Mouse (Mus musculus): ENCODE data around the gene Caly.
A peak's percentile ranks its signal among the peaks of the same experiment; 100 is the strongest.

Caly gene

GRCm38 (mm10) chr7:140081408-140082241 is 723 bp downstream of the Caly start:
- DNase-seq (ENCODE audit: low read depth, low spot score), result peak; percentile 80

- peak; percentile 99 for DNase-seq (ENCODE audit: low read depth, low spot score)
These were observed 1.7 kb downstream of the Caly start for GRCm38 (mm10) chr7:140080503-140081156.

- DNase-seq (ENCODE audit: low read depth, low spot score), result peak; percentile 95
These were observed 3.6 kb downstream of the Caly start for GRCm38 (mm10) chr7:140078711-140079110.

- no peak for DNase-seq (ENCODE audit: low read depth, low spot score)
These were observed 4.7 kb downstream of the Caly start for GRCm38 (mm10) chr7:140077698-140078097.

GRCm38 (mm10) chr7:140070042-140070711 is 12.2 kb downstream of the Caly start:
- DNase-seq (ENCODE audit: low read depth, low spot score), result no peak

- no peak for DNase-seq (ENCODE audit: low read depth, low spot score)
These were observed 15.0 kb downstream of the Caly start for GRCm38 (mm10) chr7:140067397-140067796.

- peak; percentile 89 for DNase-seq (ENCODE audit: low read depth, low spot score)
These were observed 19.3 kb downstream of the Caly start for GRCm38 (mm10) chr7:140063092-140063491.

- DNase-seq (ENCODE audit: low read depth, low spot score), result no peak
These were observed 20.0 kb downstream of the Caly start for GRCm38 (mm10) chr7:140062307-140062706.

GRCm38 (mm10) chr7:140061832-140062130 is 20.6 kb downstream of the Caly start:
- no peak for DNase-seq (ENCODE audit: low read depth, low spot score)

- DNase-seq (ENCODE audit: low read depth, low spot score), result peak; percentile 29
These were observed 21.2 kb downstream of the Caly start for GRCm38 (mm10) chr7:140060936-140061831.

GRCm38 (mm10) chr7:140059601-140060000 is 22.7 kb downstream of the Caly start:
- DNase-seq (ENCODE audit: low read depth, low spot score), result no peak

GRCm38 (mm10) chr7:140058528-140058927 is 23.8 kb downstream of the Caly start:
- DNase-seq (ENCODE audit: low read depth, low spot score), result no peak

GRCm38 (mm10) chr7:140057413-140058407 is 24.6 kb downstream of the Caly start:
- DNase-seq (ENCODE audit: low read depth, low spot score), result peak; percentile 18

GRCm38 (mm10) chr7:140054124-140054523 is 28.2 kb downstream of the Caly start:
- DNase-seq (ENCODE audit: low read depth, low spot score), result peak; percentile 69

GRCm38 (mm10) chr7:140049115-140049689 is 33.1 kb downstream of the Caly start:
- peak; percentile 52 for DNase-seq (ENCODE audit: low read depth, low spot score)

- no peak for DNase-seq (ENCODE audit: low read depth, low spot score)
These were observed 33.8 kb downstream of the Caly start, which contains the start of gene Msx3 for GRCm38 (mm10) chr7:140048361-140049114. Gene Msx3 (minus strand): TSS chr7:140049089.

GRCm38 (mm10) chr7:140047811-140048311 is 34.5 kb downstream of the Caly start:
- DNase-seq (ENCODE audit: low read depth, low spot score), result peak; percentile 36

- DNase-seq (ENCODE audit: low read depth, low spot score), result no peak
These were observed 36.8 kb downstream of the Caly start for GRCm38 (mm10) chr7:140045546-140045945.

- DNase-seq (ENCODE audit: low read depth, low spot score), result no peak
These were observed 39.6 kb downstream of the Caly start for GRCm38 (mm10) chr7:140042728-140043127.

All from brain, adult 2 months (tissue).